Mouse (Mus musculus): ENCODE data around the gene Gpc6. TPM values are rescaled to one million over a fixed set of nuclear protein-coding genes. Genes with fewer than 3 reads are reported as not detected.

Gene Gpc6
- polyA plus RNA-seq, 1 experiment from 2014 or later, result 36.7 TPM

DNA sequence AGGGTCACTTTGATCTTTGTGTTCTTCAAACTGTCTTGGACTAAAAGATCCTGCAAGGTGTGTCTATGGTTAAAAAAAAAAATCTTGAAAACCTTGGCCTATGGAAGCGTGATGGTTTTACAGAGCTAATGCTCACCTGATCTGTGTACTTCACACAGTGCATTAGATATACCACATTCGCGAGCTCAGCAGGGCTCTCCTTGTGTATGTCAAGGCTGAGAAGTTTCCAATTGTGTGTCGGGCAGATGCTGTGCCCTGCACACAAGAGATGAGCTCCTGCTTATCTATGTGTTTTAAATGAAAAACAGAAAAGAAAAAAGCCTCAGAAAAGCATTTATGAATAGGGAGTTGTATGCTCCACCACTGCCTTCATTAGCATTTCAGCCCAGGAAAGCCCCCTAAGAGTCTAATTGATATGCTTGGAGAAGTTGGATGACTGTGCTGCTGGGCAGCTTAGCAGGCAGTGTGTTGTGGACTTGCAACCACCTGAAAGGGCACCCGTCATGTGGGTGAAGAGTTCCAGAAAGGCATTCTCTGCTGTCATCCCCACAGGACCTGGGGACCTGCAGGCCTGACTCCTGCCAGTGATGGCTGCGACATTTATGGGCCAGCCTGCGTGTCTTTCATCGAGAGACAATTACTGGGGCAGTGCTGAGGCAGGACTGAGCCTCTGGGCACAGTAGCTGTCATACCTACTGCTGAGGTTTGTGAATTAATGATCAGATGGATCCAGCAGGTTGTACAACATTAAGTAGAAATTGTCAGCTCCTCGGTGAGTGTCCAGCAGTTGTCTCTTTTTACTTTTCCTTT is 436.2 kb downstream of the Gpc6 start:
- ATAC-seq (replicated peaks; ENCODE audit: low FRiP score), result no peak
- Histone ChIP-seq H3K9me3 (ENCODE audit: control insufficient read depth, low read length) (no peaks in the 10 kb centered on the region), H3K27me3 (ENCODE audit: control insufficient read depth, insufficient read depth, low read length) (no peaks in the 10 kb centered on the region), H3K9ac (ENCODE audit: low read length) (no peak overlapping the region), H3K27ac (ENCODE audit: low read depth, low read length) (no peak overlapping the region), H3K4me3 (ENCODE audit: low read depth, low read length) (no peak overlapping the region), H3K4me2 (ENCODE audit: low read depth, low read length, severe bottlenecking) (no peak overlapping the region), H3K4me1 (replicated peaks; ENCODE audit: control insufficient read depth, insufficient read depth, low read length) (no peaks in the 10 kb centered on the region), H3K36me3 (ENCODE audit: control insufficient read depth, insufficient read depth, low read length) (no peaks in the 10 kb centered on the region)
- WGBS, result 83% methylated on average over 9 of the region's 9 CpGs
- DNase-seq (ENCODE audit: low spot score), result no peak

GRCm38 (mm10) chr14:117361965-117362309 is 436.8 kb downstream of the Gpc6 start:
- no peak for ATAC-seq (replicated peaks; ENCODE audit: low FRiP score)
- WGBS, result 90% methylated on average over 2 of the region's 2 CpGs

GRCm38 (mm10) chr14:117369331-117369866 is 444.3 kb downstream of the Gpc6 start:
- H3K36me3 ChIP-seq (ENCODE audit: control insufficient read depth, insufficient read depth, low read length), result no peaks in the 10 kb centered on the region
- no peak overlapping the region for H3K9ac ChIP-seq (ENCODE audit: low read length)
- H3K27me3 ChIP-seq (ENCODE audit: control insufficient read depth, insufficient read depth, low read length), result no peaks in the 10 kb centered on the region
- no peak for ATAC-seq (replicated peaks; ENCODE audit: low FRiP score)
- no peak overlapping the region for H3K4me3 ChIP-seq (ENCODE audit: low read depth, low read length)
- 83% methylated on average over 18 of the region's 18 CpGs for WGBS
- H3K4me1 ChIP-seq (replicated peaks; ENCODE audit: control insufficient read depth, insufficient read depth, low read length), result no peaks in the 10 kb centered on the region
- H3K27ac ChIP-seq (ENCODE audit: low read depth, low read length), result no peak overlapping the region
- no peak overlapping the region for H3K4me2 ChIP-seq (ENCODE audit: low read depth, low read length, severe bottlenecking)
- DNase-seq (ENCODE audit: low spot score), result no peak
- H3K9me3 ChIP-seq (ENCODE audit: control insufficient read depth, low read length), result no peaks in the 10 kb centered on the region

More at GRCm38 (mm10) chr14:117361965-117362309, 436.8 kb downstream of the Gpc6 start:
- no peak overlapping the region for H3K27ac ChIP-seq (ENCODE audit: low read depth, low read length)
- no peak overlapping the region for H3K4me2 ChIP-seq (ENCODE audit: low read depth, low read length, severe bottlenecking)
- no peak for DNase-seq (ENCODE audit: low spot score)
- H3K4me1 ChIP-seq (replicated peaks; ENCODE audit: control insufficient read depth, insufficient read depth, low read length), result no peaks in the 10 kb centered on the region
- H3K9me3 ChIP-seq (ENCODE audit: control insufficient read depth, low read length), result no peaks in the 10 kb centered on the region
- H3K36me3 ChIP-seq (ENCODE audit: control insufficient read depth, insufficient read depth, low read length), result no peaks in the 10 kb centered on the region
- H3K9ac ChIP-seq (ENCODE audit: low read length), result no peak overlapping the region
- H3K27me3 ChIP-seq (ENCODE audit: control insufficient read depth, insufficient read depth, low read length), result no peaks in the 10 kb centered on the region
- no peak overlapping the region for H3K4me3 ChIP-seq (ENCODE audit: low read depth, low read length)

DNA sequence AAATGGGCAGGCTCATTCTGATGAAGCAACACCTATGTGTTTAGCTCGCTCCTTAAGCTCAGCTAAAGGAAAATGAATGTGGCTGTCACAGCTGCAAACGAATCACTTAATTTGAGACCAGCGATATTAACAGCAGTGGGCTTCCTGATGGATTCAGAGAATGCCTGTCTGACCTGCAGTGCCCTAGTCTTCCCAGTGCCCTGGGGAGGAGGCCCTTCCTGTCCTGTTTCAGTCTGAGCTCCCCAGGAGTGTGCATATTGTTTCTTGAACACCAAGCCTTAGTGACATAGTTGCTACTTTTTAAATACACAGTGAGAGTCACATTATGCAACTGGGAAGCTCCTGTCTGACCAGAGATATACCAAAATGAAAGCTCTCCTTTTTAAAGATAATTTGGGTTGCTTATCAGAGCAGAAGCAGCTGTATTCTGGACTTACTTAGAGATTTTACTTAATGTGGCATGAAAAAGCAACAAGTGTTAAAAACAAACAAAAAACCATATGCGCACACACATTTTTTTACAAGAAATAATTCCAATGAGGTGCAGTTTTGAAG is 451.8 kb downstream of the Gpc6 start:
- ATAC-seq (replicated peaks; ENCODE audit: low FRiP score), result no peak
- no peaks in the 10 kb centered on the region for H3K27me3 ChIP-seq (ENCODE audit: control insufficient read depth, insufficient read depth, low read length)
- no peak overlapping the region for H3K9ac ChIP-seq (ENCODE audit: low read length)
- no peak overlapping the region for H3K4me3 ChIP-seq (ENCODE audit: low read depth, low read length)
- no peaks in the 10 kb centered on the region for H3K36me3 ChIP-seq (ENCODE audit: control insufficient read depth, insufficient read depth, low read length)
- H3K9me3 ChIP-seq (ENCODE audit: control insufficient read depth, low read length), result no peaks in the 10 kb centered on the region
- no peak overlapping the region for H3K27ac ChIP-seq (ENCODE audit: low read depth, low read length)
- H3K4me2 ChIP-seq (ENCODE audit: low read depth, low read length, severe bottlenecking), result no peak overlapping the region
- no peak for DNase-seq (ENCODE audit: low spot score)
- no peaks in the 10 kb centered on the region for H3K4me1 ChIP-seq (replicated peaks; ENCODE audit: control insufficient read depth, insufficient read depth, low read length)
- WGBS, result 49% methylated on average over 4 of the region's 4 CpGs

DNA sequence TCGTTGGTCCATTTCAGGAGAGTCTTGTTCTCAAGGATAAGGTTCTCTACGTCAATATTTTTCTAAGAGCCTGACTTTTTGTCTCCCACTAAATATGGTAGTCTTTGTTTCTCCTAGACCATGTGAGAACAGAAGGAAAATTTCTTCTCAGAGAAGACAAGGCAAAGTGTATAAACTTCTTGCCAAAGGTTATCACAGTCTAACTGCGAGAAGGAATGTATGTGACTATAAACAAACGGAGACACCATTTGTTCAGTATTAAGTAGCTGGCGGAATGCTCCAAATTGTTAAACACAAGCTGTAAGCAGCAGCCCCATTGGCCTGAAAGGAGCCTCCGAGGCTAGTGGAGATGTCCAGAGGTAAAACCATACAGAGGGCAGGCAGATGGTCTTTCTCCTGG is 454.9 kb downstream of the Gpc6 start:
- ATAC-seq (replicated peaks; ENCODE audit: low FRiP score) (no peak), DNase-seq (ENCODE audit: low spot score) (no peak)
- Histone ChIP-seq H3K27me3 (ENCODE audit: control insufficient read depth, insufficient read depth, low read length) (no peaks in the 10 kb centered on the region), H3K4me1 (replicated peaks; ENCODE audit: control insufficient read depth, insufficient read depth, low read length) (no peaks in the 10 kb centered on the region), H3K4me3 (ENCODE audit: low read depth, low read length) (no peak overlapping the region), H3K27ac (ENCODE audit: low read depth, low read length) (no peak overlapping the region), H3K4me2 (ENCODE audit: low read depth, low read length, severe bottlenecking) (no peak overlapping the region), H3K9me3 (ENCODE audit: control insufficient read depth, low read length) (no peaks in the 10 kb centered on the region), H3K9ac (ENCODE audit: low read length) (no peak overlapping the region), H3K36me3 (ENCODE audit: control insufficient read depth, insufficient read depth, low read length) (no peaks in the 10 kb centered on the region)
- WGBS, result 83% methylated on average over 6 of the region's 6 CpGs

DNA sequence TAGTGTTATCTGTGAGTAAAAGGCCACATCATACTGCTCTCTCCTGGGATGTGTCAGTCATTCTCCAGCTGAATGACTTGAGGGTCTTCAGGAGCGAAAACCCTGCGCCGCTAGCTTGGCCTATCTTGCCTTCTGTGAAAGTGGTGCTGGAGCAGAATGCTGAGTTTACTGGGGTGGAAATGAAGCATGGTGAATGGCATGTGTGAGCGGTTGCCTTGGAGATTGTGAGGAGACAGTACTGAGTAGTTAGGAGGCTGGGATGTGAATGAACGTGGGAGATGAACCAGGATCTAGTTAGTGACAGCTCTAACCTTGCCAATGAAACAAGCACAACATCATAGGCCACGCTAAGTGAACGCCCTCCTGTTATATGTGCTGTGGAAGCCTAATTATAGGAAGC is 458.1 kb downstream of the Gpc6 start:
- ATAC-seq (replicated peaks; ENCODE audit: low FRiP score) (0 out of 2 replicates have a peak, but pooled peaks have one; percentile 42), DNase-seq (ENCODE audit: low spot score) (peak; percentile 52)
- 62% methylated on average over 7 of the region's 7 CpGs for WGBS

DNA sequence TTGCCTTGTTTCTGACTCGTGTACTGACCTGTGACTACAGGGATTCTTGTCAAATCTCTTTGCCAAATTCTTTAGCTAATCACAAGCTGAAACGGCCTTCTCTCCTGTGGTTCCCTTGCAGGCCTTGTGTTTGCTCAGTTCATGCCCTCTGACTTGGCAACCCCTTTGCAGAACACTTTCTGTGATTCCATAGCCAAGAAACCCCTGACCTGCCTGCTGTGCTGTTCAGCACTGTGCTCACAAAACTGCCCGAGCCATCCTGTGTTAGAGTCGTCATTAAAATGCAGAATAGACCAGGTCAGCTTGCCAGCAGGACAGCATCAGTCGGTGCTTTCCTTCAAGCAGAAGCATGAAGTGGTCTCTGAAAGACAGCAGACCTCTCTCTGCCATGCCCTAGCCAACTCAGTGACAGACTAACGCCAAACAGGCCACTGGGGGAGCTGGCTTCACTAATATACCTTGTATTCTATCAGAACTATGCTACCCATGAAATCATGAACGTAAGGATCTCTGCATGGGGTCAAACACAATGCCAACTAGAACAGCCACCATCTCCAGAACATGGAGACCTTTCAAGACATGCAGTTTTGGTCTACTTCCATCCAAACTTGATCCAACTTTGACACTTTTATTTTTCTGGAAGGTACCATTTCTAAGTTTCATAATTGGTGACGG is 459.1 kb downstream of the Gpc6 start:
- Histone ChIP-seq H3K4me2 (ENCODE audit: low read depth, low read length, severe bottlenecking) (no peak overlapping the region), H3K27me3 (ENCODE audit: control insufficient read depth, insufficient read depth, low read length) (no peaks in the 10 kb centered on the region), H3K9ac (ENCODE audit: low read length) (no peak overlapping the region), H3K27ac (ENCODE audit: low read depth, low read length) (no peak overlapping the region), H3K9me3 (ENCODE audit: control insufficient read depth, low read length) (no peaks in the 10 kb centered on the region), H3K36me3 (ENCODE audit: control insufficient read depth, insufficient read depth, low read length) (no peaks in the 10 kb centered on the region), H3K4me1 (replicated peaks; ENCODE audit: control insufficient read depth, insufficient read depth, low read length) (no peaks in the 10 kb centered on the region), H3K4me3 (ENCODE audit: low read depth, low read length) (no peak overlapping the region)
- DNase-seq (ENCODE audit: low spot score) (no peak), ATAC-seq (replicated peaks; ENCODE audit: low FRiP score) (no peak)
- 54% methylated on average over 8 of the region's 8 CpGs for WGBS

More for the DNA sequence above, 458.1 kb downstream of the Gpc6 start:
- H3K27me3 ChIP-seq (ENCODE audit: control insufficient read depth, insufficient read depth, low read length), result no peaks in the 10 kb centered on the region
- no peak overlapping the region for H3K9ac ChIP-seq (ENCODE audit: low read length)
- H3K4me2 ChIP-seq (ENCODE audit: low read depth, low read length, severe bottlenecking), result no peak overlapping the region
- H3K4me3 ChIP-seq (ENCODE audit: low read depth, low read length), result no peak overlapping the region
- no peaks in the 10 kb centered on the region for H3K9me3 ChIP-seq (ENCODE audit: control insufficient read depth, low read length)
- H3K27ac ChIP-seq (ENCODE audit: low read depth, low read length), result no peak overlapping the region
- H3K36me3 ChIP-seq (ENCODE audit: control insufficient read depth, insufficient read depth, low read length), result no peaks in the 10 kb centered on the region
- no peaks in the 10 kb centered on the region for H3K4me1 ChIP-seq (replicated peaks; ENCODE audit: control insufficient read depth, insufficient read depth, low read length)

DNA sequence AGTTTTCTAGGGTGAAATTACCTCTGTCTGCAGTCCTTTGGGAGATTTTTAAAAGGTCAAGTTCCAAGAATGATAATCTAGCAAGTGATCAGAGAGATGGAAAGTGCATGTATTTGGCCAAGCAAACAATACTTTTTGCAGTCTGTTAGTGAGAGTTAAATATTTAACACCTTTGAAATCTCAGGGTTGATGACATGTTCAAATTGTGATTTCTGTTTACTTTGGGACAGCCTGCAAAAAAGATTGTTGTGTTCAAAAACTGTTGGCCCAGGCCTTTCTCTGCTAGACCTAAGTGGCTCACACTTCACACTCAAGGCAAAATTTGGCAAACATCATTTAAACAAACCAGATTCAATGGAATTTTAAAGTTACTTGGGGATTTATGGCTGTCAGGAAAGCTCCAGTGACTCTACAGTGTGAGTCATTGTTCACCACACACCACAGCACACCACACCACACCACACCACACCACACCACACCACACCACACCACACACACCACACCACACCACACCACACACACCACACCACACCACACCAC is 460.7 kb downstream of the Gpc6 start:
- H3K4me1 ChIP-seq (replicated peaks; ENCODE audit: control insufficient read depth, insufficient read depth, low read length), result no peaks in the 10 kb centered on the region
- H3K9me3 ChIP-seq (ENCODE audit: control insufficient read depth, low read length), result no peaks in the 10 kb centered on the region
- DNase-seq (ENCODE audit: low spot score), result no peak
- no peak overlapping the region for H3K4me2 ChIP-seq (ENCODE audit: low read depth, low read length, severe bottlenecking)
- no peak overlapping the region for H3K9ac ChIP-seq (ENCODE audit: low read length)
- H3K27me3 ChIP-seq (ENCODE audit: control insufficient read depth, insufficient read depth, low read length), result no peaks in the 10 kb centered on the region
- H3K36me3 ChIP-seq (ENCODE audit: control insufficient read depth, insufficient read depth, low read length), result no peaks in the 10 kb centered on the region
- no peak for ATAC-seq (replicated peaks; ENCODE audit: low FRiP score)
- H3K4me3 ChIP-seq (ENCODE audit: low read depth, low read length), result no peak overlapping the region
- H3K27ac ChIP-seq (ENCODE audit: low read depth, low read length), result no peak overlapping the region

Data from forebrain, embryonic 11.5 days (tissue).